Mouse (Mus musculus) hindbrain, embryonic 14.5 days (tissue): ENCODE data around the gene Adarb2. TPM values are rescaled to one million over a fixed set of nuclear protein-coding genes. Genes with fewer than 3 reads are reported as not detected.

Experiments used
- ATAC-seq: fragments of 200-750 bp; cut with Nextera tagmentation; 2 replicates; pipeline ENCODE4 v1.8.0; 2017; ENCODE audit warnings: moderate number of reproducible peaks, mild to moderate bottlenecking, moderate TSS enrichment, moderate library complexity; ENCODE audit not compliant: low FRiP score
- DNase-seq: peaks from one replicate; pipeline ENCODE4 v3.0.0-alpha.2; 2015; ENCODE audit warnings: low spot score
- H3K27ac ChIP-seq: fragments of 300-500 bp; sonication (generic); 2 replicates; pipeline ENCODE4 v1.5.1; 2014; ENCODE audit warnings: mild to moderate bottlenecking, moderate library complexity
- H3K27me3 ChIP-seq: fragments of 300-500 bp; sonication (generic); 2 replicates; pipeline ENCODE4 v1.6.1; 2014; ENCODE audit warnings: mild to moderate bottlenecking, low read length, mixed read lengths; ENCODE audit not compliant: control insufficient read depth, insufficient read depth
- H3K36me3 ChIP-seq: fragments of 300-500 bp; sonication (generic); replicated peaks from 2 replicates; pipeline ENCODE4 v1.6.1; 2014; ENCODE audit not compliant: control insufficient read depth, insufficient read depth
- H3K4me1 ChIP-seq: fragments of 300-500 bp; sonication (generic); replicated peaks from 2 replicates; pipeline ENCODE4 v1.6.1; 2014; ENCODE audit warnings: antibody characterized with exemption, low read length, mixed read lengths; ENCODE audit not compliant: control insufficient read depth, insufficient read depth
- H3K4me2 ChIP-seq: fragments of 300-500 bp; sonication (generic); replicated peaks from 2 replicates; pipeline ENCODE4 v1.6.1; 2014; ENCODE audit warnings: mild to moderate bottlenecking, moderate library complexity
- H3K4me3 ChIP-seq: fragments of 300-500 bp; sonication (generic); replicated peaks from 2 replicates; pipeline ENCODE4 v1.5.1; 2014; ENCODE audit warnings: mild to moderate bottlenecking, low read length
- H3K9ac ChIP-seq: fragments of 300-500 bp; sonication (generic); 2 replicates; pipeline ENCODE4 v1.6.1; 2014
- H3K9me3 ChIP-seq: fragments of 300-500 bp; sonication (generic); 2 replicates; pipeline ENCODE4 v1.6.1; 2016; ENCODE audit warnings: low read length; ENCODE audit not compliant: control insufficient read depth
- WGBS: fragments of 180-500 bp; shearing (Covaris S2); extraction: QIAGEN DNeasy Blood & Tissue Kit; methylation state at CpG from one replicate; pipeline ENCODE4 v1.1.7; 2014; 5-methylcytosine and 5-hydroxymethylcytosine counted together
- polyA plus RNA-seq: library from polyadenylated mRNA; unstranded; fragments of >200 nt; fragmentation: Nextera tagmentation; extraction: Ambion mirVana; gene quantifications from 2 replicates; pipeline ENCODE4 v1.2.1, GENCODE M21; 2014

Gene Adarb2
- polyA plus RNA-seq, 1 experiment from 2014 or later, result 27.5 TPM

- Histone ChIP-seq H3K4me3 (no peak overlapping the region), H3K27ac (no peak overlapping the region), H3K36me3 (no peaks in the 10 kb centered on the region), H3K4me1 (0 out of 2 replicates have a peak, but pooled peaks cover 6% of the 10 kb centered on the region), H3K9ac (no peak overlapping the region), H3K9me3 (no peaks in the 10 kb centered on the region), H3K4me2 (no peak overlapping the region), H3K27me3 (no peaks in the 10 kb centered on the region)
- ATAC-seq, result no peak
- WGBS, result 38% methylated on average over 4 of the region's 4 CpGs
- DNase-seq, result no peak
Measured at GRCm38 (mm10) chr13:8782636-8783035, 580.0 kb downstream of the Adarb2 start.

GRCm38 (mm10) chr13:8783686-8784307, 581.1 kb downstream of the Adarb2 start:
- 86% methylated on average over 10 of the region's 10 CpGs for WGBS
- Histone ChIP-seq H3K36me3 (no peaks in the 10 kb centered on the region), H3K4me2 (no peak overlapping the region), H3K9ac (no peak overlapping the region), H3K4me1 (0 out of 2 replicates have a peak, but pooled peaks cover 6% of the 10 kb centered on the region), H3K9me3 (no peaks in the 10 kb centered on the region), H3K27ac (no peak overlapping the region), H3K4me3 (no peak overlapping the region), H3K27me3 (no peaks in the 10 kb centered on the region)
- ATAC-seq (no peak), DNase-seq (no peak)

GRCm38 (mm10) chr13:8784308-8785061, 581.8 kb downstream of the Adarb2 start:
- Histone ChIP-seq H3K36me3 (no peaks in the 10 kb centered on the region), H3K9ac (no peak overlapping the region), H3K4me3 (no peak overlapping the region), H3K4me1 (0 out of 2 replicates have a peak, but pooled peaks cover 6% of the 10 kb centered on the region), H3K27me3 (no peaks in the 10 kb centered on the region), H3K27ac (no peak overlapping the region), H3K4me2 (0 out of 2 replicates have a peak overlapping the region, but pooled peaks have one; percentile 15), H3K9me3 (no peaks in the 10 kb centered on the region)
- ATAC-seq (0 out of 2 replicates have a peak, but pooled peaks have one; percentile 19), DNase-seq (no peak)
- 78% methylated on average over 14 of the region's 14 CpGs for WGBS

- Histone ChIP-seq H3K27ac (no peak overlapping the region), H3K9ac (no peak overlapping the region), H3K36me3 (no peaks in the 10 kb centered on the region), H3K9me3 (no peaks in the 10 kb centered on the region), H3K4me3 (no peak overlapping the region), H3K4me1 (0 out of 2 replicates have a peak, but pooled peaks cover 6% of the 10 kb centered on the region), H3K27me3 (no peaks in the 10 kb centered on the region), H3K4me2 (0 out of 2 replicates have a peak overlapping the region, but pooled peaks have one; percentile 15)
- WGBS, result 41% methylated on average over 9 of the region's 9 CpGs
- peak; percentile 81 for DNase-seq
- peak; percentile 73 for ATAC-seq
Measured at GRCm38 (mm10) chr13:8785185-8785584, 582.5 kb downstream of the Adarb2 start.

- Histone ChIP-seq H3K27ac (no peak overlapping the region), H3K4me1 (no peaks in the 10 kb centered on the region), H3K36me3 (no peaks in the 10 kb centered on the region), H3K4me2 (no peak overlapping the region), H3K27me3 (no peaks in the 10 kb centered on the region), H3K9me3 (no peaks in the 10 kb centered on the region), H3K4me3 (no peak overlapping the region), H3K9ac (no peak overlapping the region)
- ATAC-seq (no peak), DNase-seq (no peak)
- WGBS, result 72% methylated on average over 8 of the region's 8 CpGs
Measured at GRCm38 (mm10) chr13:8793217-8793616, 590.6 kb downstream of the Adarb2 start.

- H3K9me3 ChIP-seq, result no peaks in the 10 kb centered on the region
- H3K27me3 ChIP-seq, result no peaks in the 10 kb centered on the region
- H3K4me2 ChIP-seq, result no peak overlapping the region
- DNase-seq (no peak), ATAC-seq (no peak)
- H3K36me3 ChIP-seq, result peaks cover 18% of the 10 kb centered on the region
- no peak overlapping the region for H3K9ac ChIP-seq
- H3K4me3 ChIP-seq, result no peak overlapping the region
- no peak overlapping the region for H3K27ac ChIP-seq
- no peaks in the 10 kb centered on the region for H3K4me1 ChIP-seq
- 86% methylated on average over 6 of the region's 6 CpGs for WGBS
Measured at GRCm38 (mm10) chr13:8800576-8800975, 597.9 kb downstream of the Adarb2 start.

- Histone ChIP-seq H3K36me3 (peaks cover 22% of the 10 kb centered on the region), H3K27me3 (no peaks in the 10 kb centered on the region), H3K4me3 (no peak overlapping the region), H3K4me1 (no peaks in the 10 kb centered on the region), H3K27ac (no peak overlapping the region), H3K9ac (no peak overlapping the region), H3K4me2 (no peak overlapping the region), H3K9me3 (no peaks in the 10 kb centered on the region)
- no peak for DNase-seq
- no peak for ATAC-seq
- WGBS, result 95% methylated on average over 2 of the region's 2 CpGs
Measured at GRCm38 (mm10) chr13:8805931-8806330, 603.3 kb downstream of the Adarb2 start.
